Mouse (Mus musculus) bone marrow macrophage, adult 2 months (primary cell): Measurements from ENCODE around the gene Fbxo34. TPM values are rescaled to one million over a fixed set of nuclear protein-coding genes. Genes with fewer than 3 reads are reported as not detected.
"Not testable (repeated sequence)": the region's sequence is repeated elsewhere in the genome, so short reads cannot be mapped to it uniquely, and the experiment has no call there.

ENCODE experiments used
- H3K27ac ChIP-seq: 2 replicates; pipeline ENCODE4 v1.5.1; 2012; ENCODE audit warnings: low read depth, low read length; ENCODE audit not compliant: insufficient read depth
- H3K4me1 ChIP-seq: 2 replicates; pipeline ENCODE4 v1.6.1; 2012; ENCODE audit warnings: low read length; ENCODE audit not compliant: control insufficient read depth, insufficient read depth
- H3K4me3 ChIP-seq: 2 replicates; pipeline ENCODE4 v1.5.1; 2012; ENCODE audit warnings: mild to moderate bottlenecking, low read length, moderate library complexity; ENCODE audit not compliant: insufficient read depth
- CTCF ChIP-seq: IDR thresholded peaks from 2 replicates; pipeline ENCODE4 v1.5.1; 2012; ENCODE audit warnings: low read depth, mild to moderate bottlenecking, low read length, moderate library complexity
- POLR2A ChIP-seq: IDR thresholded peaks from 2 replicates; pipeline ENCODE4 v1.6.1; 2012; ENCODE audit warnings: mild to moderate bottlenecking, low read depth, low read length, borderline replicate concordance
- polyA plus RNA-seq: library from polyadenylated mRNA; stranded (reverse); fragments of >200 nt; gene quantifications from 2 replicates; pipeline ENCODE4 v1.2.4, GENCODE M21; 2012; ENCODE audit not compliant: missing spikeins, insufficient read depth, insufficient read length

Fbxo34 gene
- polyA plus RNA-seq = 15.3 and 17.6 TPM in 2 replicates

- not testable (repeated sequence) for H3K4me3 ChIP-seq, H3K27ac ChIP-seq
- H3K4me1 ChIP-seq = peaks cover 13% of the 10 kb centered on the region
Observed at GRCm38 (mm10) chr14:47450121-47450520, at the start of gene Fbxo34. Gene Fbxo34, plus strand, starts transcription at chr14:47450421.

GRCm38 (mm10) chr14:47402735-47403134 lies 47.5 kb upstream of the Fbxo34 start:
- TF ChIP-seq POLR2A = no peak
- TF ChIP-seq CTCF = no peak
- Histone ChIP-seq H3K27ac (no peak overlapping the region), H3K4me3 (no peak overlapping the region), H3K4me1 (no peaks in the 10 kb centered on the region)

GRCm38 (mm10) chr14:47406000-47406399 lies 44.2 kb upstream of the Fbxo34 start:
- H3K4me1 ChIP-seq = no peaks in the 10 kb centered on the region
- TF ChIP-seq POLR2A (no peak), CTCF (no peak)
- H3K4me3 ChIP-seq = no peak overlapping the region
- no peak overlapping the region for H3K27ac ChIP-seq

- TF ChIP-seq POLR2A (no peak), CTCF (no peak)
- H3K4me1 ChIP-seq = peaks cover 9% of the 10 kb centered on the region
- no peak overlapping the region for H3K27ac ChIP-seq
- peak overlapping the region; percentile 66 for H3K4me3 ChIP-seq
Observed at GRCm38 (mm10) chr14:47417346-47417745, 32.9 kb upstream of the Fbxo34 start.

GRCm38 (mm10) chr14:47417775-47418665 lies 32.2 kb upstream of the Fbxo34 start, which contains the start of gene Dlgap5:
Gene Dlgap5, minus strand, starts transcription at chr14:47418407.
- peak within 1 kb of the TSS; percentile 3; the same call in 1 of the 2 replicates for H3K27ac ChIP-seq
- H3K4me1 ChIP-seq = peaks cover 9% of the 10 kb centered on the region
- H3K4me3 ChIP-seq = peak within 1 kb of the TSS; percentile 66
- TF ChIP-seq POLR2A (no peak), CTCF (no peak)

- H3K27ac ChIP-seq = no peak overlapping the region
- TF ChIP-seq POLR2A (no peak), CTCF (no peak)
- H3K4me1 ChIP-seq = peaks cover 9% of the 10 kb centered on the region
- H3K4me3 ChIP-seq = peak overlapping the region; percentile 47
Observed at GRCm38 (mm10) chr14:47418666-47418991, 31.6 kb upstream of the Fbxo34 start.

- Histone ChIP-seq H3K4me3 (no peak overlapping the region), H3K27ac (no peak overlapping the region), H3K4me1 (peaks cover 9% of the 10 kb centered on the region)
- TF ChIP-seq POLR2A = no peak
- no peak for TF ChIP-seq CTCF
Observed at GRCm38 (mm10) chr14:47419034-47419625, 31.1 kb upstream of the Fbxo34 start.

GRCm38 (mm10) chr14:47419723-47420276 lies 30.4 kb upstream of the Fbxo34 start:
- Histone ChIP-seq H3K4me3 (no peak overlapping the region), H3K4me1 (peaks cover 9% of the 10 kb centered on the region), H3K27ac (no peak overlapping the region)
- no peak for TF ChIP-seq POLR2A
- no peak for TF ChIP-seq CTCF

GRCm38 (mm10) chr14:47421606-47422005 lies 28.6 kb upstream of the Fbxo34 start:
- H3K27ac ChIP-seq = no peak overlapping the region
- no peak overlapping the region for H3K4me3 ChIP-seq
- H3K4me1 ChIP-seq = peaks cover 9% of the 10 kb centered on the region
- TF ChIP-seq CTCF = no peak
- TF ChIP-seq POLR2A = no peak

- Histone ChIP-seq H3K4me3 (no peak overlapping the region), H3K4me1 (peaks cover 3% of the 10 kb centered on the region), H3K27ac (no peak overlapping the region)
- TF ChIP-seq POLR2A (no peak), CTCF (no peak)
Observed at GRCm38 (mm10) chr14:47422466-47422865, 27.8 kb upstream of the Fbxo34 start.
